Mouse (Mus musculus) limb, embryonic 10.5 days (tissue): Measurements from ENCODE around the gene Fibp. TPM values are rescaled to one million over a fixed set of nuclear protein-coding genes. Genes with fewer than 3 reads are reported as not detected.

Experiments used
- DNase-seq: peaks from one replicate; pipeline ENCODE4 v3.0.0-alpha.2; 2017; ENCODE audit warnings: low spot score
- H3K27ac ChIP-seq: fragments of 300-500 bp; sonication (generic); 2 replicates; pipeline ENCODE4 v1.5.1; 2016; ENCODE audit warnings: mild to moderate bottlenecking
- H3K27me3 ChIP-seq: fragments of 300-500 bp; sonication (generic); 2 replicates; pipeline ENCODE4 v1.6.1; 2016; ENCODE audit warnings: low read depth, mild to moderate bottlenecking; ENCODE audit not compliant: poor library complexity, severe bottlenecking
- H3K36me3 ChIP-seq: fragments of 300-500 bp; sonication (generic); 2 replicates; pipeline ENCODE4 v1.6.1; 2016; ENCODE audit warnings: mild to moderate bottlenecking, moderate library complexity
- H3K4me1 ChIP-seq: fragments of 300-500 bp; sonication (generic); 2 replicates; pipeline ENCODE4 v1.6.1; 2016
- H3K4me3 ChIP-seq: fragments of 300-500 bp; sonication (generic); 2 replicates; pipeline ENCODE4 v1.5.1; 2016; ENCODE audit warnings: mild to moderate bottlenecking, moderate library complexity
- H3K9me3 ChIP-seq: fragments of 300-500 bp; sonication (generic); replicated peaks from 2 replicates; pipeline ENCODE4 v1.6.1; 2016; ENCODE audit warnings: mild to moderate bottlenecking
- WGBS: fragments of 180-500 bp; shearing (Covaris S2); methylation state at CpG from one replicate; pipeline ENCODE4 v1.1.7; 2016; 5-methylcytosine and 5-hydroxymethylcytosine counted together
- polyA plus RNA-seq: library from polyadenylated mRNA; unstranded; fragments of >200 nt; fragmentation: Nextera tagmentation; extraction: Ambion mirVana; gene quantifications from 2 replicates; pipeline ENCODE4 v1.2.1, GENCODE M21; 2016

Gene Fibp
- polyA plus RNA-seq, 1 experiment from 2014 or later = 132 TPM

- peaks cover 56% of the 10 kb centered on the region for H3K4me1 ChIP-seq
- DNase-seq = no peak
Measured at GRCm38 (mm10) chr19:5459019-5459418, 1.4 kb upstream of the Fibp start.

GRCm38 (mm10) chr19:5459896-5460295 lies 519 bp upstream of the Fibp start:
- no peak for DNase-seq
- peak overlapping the region; percentile 89 for H3K27ac ChIP-seq
- peaks cover 11% of the 10 kb centered on the region for H3K27me3 ChIP-seq
- WGBS = 27% methylated on average over 3 of the region's 3 CpGs
- H3K9me3 ChIP-seq = no peaks in the 10 kb centered on the region
- peaks cover 58% of the 10 kb centered on the region for H3K4me1 ChIP-seq
- peak overlapping the region; percentile 85 for H3K4me3 ChIP-seq
- H3K36me3 ChIP-seq = peaks cover 44% of the 10 kb centered on the region

More at GRCm38 (mm10) chr19:5459019-5459418, 1.4 kb upstream of the Fibp start:
- Histone ChIP-seq H3K4me3 (no peak overlapping the region), H3K27ac (no peak overlapping the region), H3K36me3 (peaks cover 44% of the 10 kb centered on the region), H3K27me3 (peaks cover 11% of the 10 kb centered on the region), H3K9me3 (no peaks in the 10 kb centered on the region)
- 72% methylated on average over 7 of the region's 7 CpGs for WGBS

- no peak overlapping the region for H3K27ac ChIP-seq
- 91% methylated on average over 6 of the region's 6 CpGs for WGBS
- peak overlapping the region; percentile 85 for H3K4me3 ChIP-seq
Measured at GRCm38 (mm10) chr19:5461411-5461810, 996 bp downstream of the Fibp start.

DNA sequence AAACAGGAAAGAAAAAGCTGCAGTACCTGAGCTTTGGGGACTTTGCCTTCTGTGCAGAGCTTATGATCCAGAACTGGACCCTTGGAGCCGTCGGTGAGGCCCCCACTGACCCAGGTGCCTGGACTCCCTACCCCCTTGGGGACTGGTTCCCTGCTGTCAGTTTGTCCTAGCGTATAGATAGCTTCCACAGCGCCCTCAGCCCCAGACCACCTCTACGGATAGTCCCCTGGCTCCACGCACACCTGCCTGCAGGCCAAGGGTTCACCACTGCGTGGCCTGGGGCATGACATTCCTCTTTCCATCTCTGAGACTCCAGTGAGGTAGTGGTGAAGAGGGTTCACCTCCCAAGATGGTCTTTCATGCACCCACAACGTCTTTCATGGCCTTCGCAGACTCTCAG lies 2.8 kb downstream of the Fibp start:
- H3K27ac ChIP-seq = no peak overlapping the region
- no peak for DNase-seq
- peaks cover 11% of the 10 kb centered on the region for H3K27me3 ChIP-seq
- peaks cover 25% of the 10 kb centered on the region for H3K4me1 ChIP-seq
- 89% methylated on average over 9 of the region's 9 CpGs for WGBS
- no peaks in the 10 kb centered on the region for H3K9me3 ChIP-seq
- peak overlapping the region; percentile 35; the same call in 1 of the 2 replicates for H3K4me3 ChIP-seq
- H3K36me3 ChIP-seq = peaks cover 68% of the 10 kb centered on the region

More at GRCm38 (mm10) chr19:5461411-5461810, 996 bp downstream of the Fibp start:
- no peaks in the 10 kb centered on the region for H3K9me3 ChIP-seq
- peaks cover 43% of the 10 kb centered on the region for H3K4me1 ChIP-seq
- DNase-seq = no peak
- H3K36me3 ChIP-seq = peaks cover 50% of the 10 kb centered on the region
- peaks cover 11% of the 10 kb centered on the region for H3K27me3 ChIP-seq

- Histone ChIP-seq H3K27me3 (peaks cover 5% of the 10 kb centered on the region), H3K36me3 (peaks cover 70% of the 10 kb centered on the region), H3K9me3 (no peaks in the 10 kb centered on the region), H3K4me3 (peak overlapping the region; percentile 35), H3K4me1 (peaks cover 25% of the 10 kb centered on the region), H3K27ac (peak overlapping the region; percentile 87)
- 64% methylated on average over 15 of the region's 15 CpGs for WGBS
- DNase-seq = peak; percentile 84
Measured at GRCm38 (mm10) chr19:5463791-5464562, 3.6 kb downstream of the Fibp start.

GRCm38 (mm10) chr19:5465037-5465436 lies 4.6 kb downstream of the Fibp start:
- H3K9me3 ChIP-seq = no peaks in the 10 kb centered on the region
- H3K4me1 ChIP-seq = peaks cover 23% of the 10 kb centered on the region
- H3K36me3 ChIP-seq = peaks cover 70% of the 10 kb centered on the region
- H3K27ac ChIP-seq = no peak overlapping the region
- 94% methylated on average over 8 of the region's 8 CpGs for WGBS
- no peaks in the 10 kb centered on the region for H3K27me3 ChIP-seq
- no peak overlapping the region for H3K4me3 ChIP-seq
- no peak for DNase-seq

DNA sequence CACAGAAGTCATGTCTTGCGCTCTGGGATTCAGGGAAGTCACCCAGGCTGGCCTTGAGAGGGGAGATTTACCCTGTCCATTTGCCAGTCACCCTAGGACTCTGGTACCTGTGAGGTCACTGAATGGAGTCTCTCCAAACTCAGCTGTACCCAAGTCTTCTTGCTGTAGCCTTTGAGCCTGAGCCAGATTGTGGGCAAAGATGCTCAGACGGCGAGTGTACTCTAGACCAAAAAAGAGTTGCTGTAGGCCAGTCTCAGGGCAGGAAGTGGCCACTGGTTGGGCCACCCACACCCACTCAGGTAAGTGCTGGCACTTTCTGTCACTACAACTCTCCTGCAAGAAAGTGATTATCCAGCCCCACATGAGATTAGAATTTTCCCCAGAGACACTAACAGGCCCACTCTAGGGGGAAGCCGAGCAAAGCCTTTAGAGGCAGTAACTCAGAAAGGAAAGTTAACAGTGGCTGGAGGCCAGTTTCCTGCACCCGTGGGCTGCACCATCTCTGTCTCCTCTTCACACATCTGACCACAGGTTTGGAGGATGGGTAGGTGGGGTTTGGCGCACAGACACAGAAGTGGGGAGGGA lies 6.6 kb downstream of the Fibp start:
- Histone ChIP-seq H3K9me3 (no peaks in the 10 kb centered on the region), H3K27me3 (no peaks in the 10 kb centered on the region), H3K4me1 (peaks cover 9% of the 10 kb centered on the region), H3K4me3 (no peak overlapping the region), H3K27ac (no peak overlapping the region), H3K36me3 (peaks cover 64% of the 10 kb centered on the region)
- 95% methylated on average over 6 of the region's 6 CpGs for WGBS
- no peak for DNase-seq

- Histone ChIP-seq H3K36me3 (peaks cover 50% of the 10 kb centered on the region), H3K4me1 (peaks cover 13% of the 10 kb centered on the region), H3K9me3 (no peaks in the 10 kb centered on the region), H3K27ac (no peak within 1 kb of the TSS), H3K27me3 (no peaks in the 10 kb centered on the region), H3K4me3 (no peak within 1 kb of the TSS)
- DNase-seq = no peak
- 60% methylated on average over 5 of the region's 5 CpGs for WGBS
Measured at GRCm38 (mm10) chr19:5468374-5468773, 8.0 kb downstream of the Fibp start, which contains the start of gene Ctsw. Ctsw (minus strand) TSS chr19:5468507.

DNA sequence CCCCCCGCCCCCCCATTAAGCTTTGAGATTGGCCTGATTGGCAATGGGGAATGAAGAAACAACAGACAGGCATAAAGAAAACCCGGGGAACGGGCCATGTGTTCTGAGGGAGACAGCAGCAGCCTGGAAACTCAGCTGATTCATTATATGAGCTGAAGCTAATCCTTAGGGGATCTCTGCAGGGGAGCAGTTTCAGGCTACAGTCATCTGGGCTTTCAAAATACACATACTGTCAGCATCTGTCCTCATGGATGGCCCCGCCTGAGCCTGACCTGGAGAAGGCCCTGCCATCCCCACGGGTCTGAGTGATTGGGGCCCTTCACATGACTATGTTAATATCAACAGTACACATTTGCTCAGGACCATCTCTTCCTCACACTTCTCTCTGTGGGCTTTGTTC lies 11.4 kb downstream of the Fibp start:
- DNase-seq = no peak
- Histone ChIP-seq H3K4me3 (no peak overlapping the region), H3K4me1 (peaks cover 35% of the 10 kb centered on the region), H3K36me3 (peaks cover 29% of the 10 kb centered on the region), H3K9me3 (no peaks in the 10 kb centered on the region), H3K27me3 (no peaks in the 10 kb centered on the region), H3K27ac (no peak overlapping the region)
- 64% methylated on average over 5 of the region's 5 CpGs for WGBS

GRCm38 (mm10) chr19:5472857-5473256 lies 12.4 kb downstream of the Fibp start:
- 80% methylated on average over 3 of the region's 3 CpGs for WGBS

GRCm38 (mm10) chr19:5473720-5474119 lies 13.3 kb downstream of the Fibp start, which contains the start of gene Efemp2:
Efemp2 (plus strand) TSS chr19:5473954.
- no peaks in the 10 kb centered on the region for H3K9me3 ChIP-seq
- H3K36me3 ChIP-seq = peaks cover 33% of the 10 kb centered on the region
- H3K27me3 ChIP-seq = no peaks in the 10 kb centered on the region
- peak within 1 kb of the TSS; percentile 97 for H3K27ac ChIP-seq
- H3K4me3 ChIP-seq = peak within 1 kb of the TSS; percentile 83
- peak; percentile 76 for DNase-seq
- H3K4me1 ChIP-seq = peaks cover 38% of the 10 kb centered on the region
- WGBS = under 1% methylated on average over 22 of the region's 22 CpGs

More at GRCm38 (mm10) chr19:5472857-5473256, 12.4 kb downstream of the Fibp start:
- Histone ChIP-seq H3K4me1 (peaks cover 38% of the 10 kb centered on the region), H3K4me3 (0 out of 2 replicates have a peak overlapping the region, but pooled peaks have one; percentile 83), H3K36me3 (peaks cover 29% of the 10 kb centered on the region), H3K27ac (no peak overlapping the region), H3K9me3 (no peaks in the 10 kb centered on the region), H3K27me3 (no peaks in the 10 kb centered on the region)
- no peak for DNase-seq

DNA sequence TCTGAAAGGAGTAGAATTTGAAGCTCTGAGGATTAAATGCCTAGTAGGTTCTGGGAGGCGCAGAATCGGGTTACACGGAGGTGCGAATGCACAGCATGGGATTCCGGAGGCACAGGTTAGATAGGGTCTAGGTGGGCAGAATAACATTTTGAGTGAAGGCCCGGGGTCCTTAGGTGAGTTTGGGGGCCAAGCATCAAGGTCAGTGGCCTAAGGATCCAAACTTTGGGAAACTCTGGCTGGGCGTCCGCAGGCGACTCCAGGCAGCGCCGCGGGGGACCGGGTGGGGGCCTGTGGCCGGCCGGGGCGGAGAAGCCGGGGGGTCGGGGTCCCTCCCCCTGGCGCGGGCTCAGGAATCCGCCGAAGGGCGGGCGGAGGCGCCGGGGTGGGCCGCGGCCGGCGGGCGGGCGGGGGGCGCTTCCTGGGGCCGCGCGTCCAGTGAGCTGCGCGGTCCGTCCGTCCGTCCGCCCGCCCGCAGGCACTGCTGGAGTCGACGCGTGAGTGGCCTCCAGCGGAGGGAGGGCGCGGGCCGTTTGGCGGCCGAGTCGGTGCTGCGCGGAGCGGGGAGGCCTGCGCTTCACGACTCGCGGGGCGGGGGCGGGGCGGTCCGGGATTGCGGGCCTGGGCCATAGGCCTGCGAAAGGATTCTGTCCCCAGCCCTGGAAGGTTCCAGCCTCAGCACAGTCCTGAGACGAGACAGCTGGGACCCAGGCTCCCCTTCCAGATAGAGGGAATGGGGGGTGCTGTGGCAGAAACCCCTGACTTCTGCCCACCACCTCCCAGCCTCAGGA lies 14.1 kb downstream of the Fibp start:
- peak overlapping the region; percentile 83 for H3K4me3 ChIP-seq
- H3K9me3 ChIP-seq = no peaks in the 10 kb centered on the region
- peak overlapping the region; percentile 97 for H3K27ac ChIP-seq
- WGBS = 1% methylated on average over 68 of the region's 68 CpGs
- H3K36me3 ChIP-seq = peaks cover 40% of the 10 kb centered on the region
- no peaks in the 10 kb centered on the region for H3K27me3 ChIP-seq
- H3K4me1 ChIP-seq = peaks cover 38% of the 10 kb centered on the region
- peak; percentile 68 for DNase-seq
